Mouse (Mus musculus): Measurements from ENCODE around the gene Gpc5. TPM values are rescaled to one million over a fixed set of nuclear protein-coding genes. Genes with fewer than 3 reads are reported as not detected.

Gene Gpc5
- polyA plus RNA-seq, 1 experiment = not detected

DNA sequence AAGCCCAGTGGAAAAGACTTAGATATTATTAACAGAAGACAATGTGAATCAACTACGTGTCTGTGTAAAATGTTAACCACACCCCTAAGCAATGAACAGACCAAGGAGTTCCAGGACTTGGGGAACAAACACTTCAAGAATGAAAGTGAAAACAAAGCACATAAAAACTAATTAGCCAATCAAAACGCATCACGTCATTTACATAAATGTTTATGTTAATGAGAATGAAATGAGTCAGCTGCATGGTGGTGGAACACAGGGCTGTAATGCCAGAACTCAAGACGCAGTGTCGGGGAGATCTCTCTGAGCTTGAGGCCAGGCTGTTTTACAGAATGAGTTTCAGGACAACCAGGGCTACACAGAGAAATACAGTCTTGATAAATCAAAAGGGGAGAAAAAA, 136.1 kb downstream of the Gpc5 start:
- TF ChIP-seq TAL1 (IDR thresholded peaks at IDR 0.05; ENCODE audit: low read length) = no peak
- TF ChIP-seq GATA1 (IDR thresholded peaks at IDR 0.05; ENCODE audit: low read length) = no peak

GRCm38 (mm10) chr14:115236387-115236786, 144.4 kb downstream of the Gpc5 start:
- H3K36me3 ChIP-seq (ENCODE audit: control insufficient read depth) = no peaks in the 10 kb centered on the region
- TF ChIP-seq GATA1 (IDR thresholded peaks at IDR 0.05; ENCODE audit: low read length) (no peak), TAL1 (IDR thresholded peaks at IDR 0.05; ENCODE audit: low read length) (no peak)
- H3K9me3 ChIP-seq (ENCODE audit: control insufficient read depth, low read length) = no peaks in the 10 kb centered on the region
- H3K4me1 ChIP-seq (ENCODE audit: control insufficient read depth) = no peaks in the 10 kb centered on the region
- H3K4me3 ChIP-seq (replicated peaks) = no peak overlapping the region
- H3K27me3 ChIP-seq (ENCODE audit: control insufficient read depth) = no peaks in the 10 kb centered on the region

More for the DNA sequence above, 136.1 kb downstream of the Gpc5 start:
- no peaks in the 10 kb centered on the region for H3K27me3 ChIP-seq (ENCODE audit: control insufficient read depth)
- H3K36me3 ChIP-seq (ENCODE audit: control insufficient read depth) = no peaks in the 10 kb centered on the region
- H3K4me1 ChIP-seq (ENCODE audit: control insufficient read depth) = no peaks in the 10 kb centered on the region
- no peaks in the 10 kb centered on the region for H3K9me3 ChIP-seq (ENCODE audit: control insufficient read depth, low read length)
- no peak overlapping the region for H3K4me3 ChIP-seq (replicated peaks)

- Histone ChIP-seq H3K27me3 (ENCODE audit: control insufficient read depth) (no peaks in the 10 kb centered on the region), H3K9me3 (ENCODE audit: control insufficient read depth, low read length) (no peaks in the 10 kb centered on the region), H3K4me1 (ENCODE audit: control insufficient read depth) (no peaks in the 10 kb centered on the region), H3K36me3 (ENCODE audit: control insufficient read depth) (no peaks in the 10 kb centered on the region), H3K4me3 (replicated peaks) (no peak overlapping the region)
- TF ChIP-seq GATA1 (IDR thresholded peaks at IDR 0.05; ENCODE audit: low read length) = no peak
- no peak for TF ChIP-seq TAL1 (IDR thresholded peaks at IDR 0.05; ENCODE audit: low read length)
Measured at GRCm38 (mm10) chr14:115240621-115241373, 148.8 kb downstream of the Gpc5 start.

DNA sequence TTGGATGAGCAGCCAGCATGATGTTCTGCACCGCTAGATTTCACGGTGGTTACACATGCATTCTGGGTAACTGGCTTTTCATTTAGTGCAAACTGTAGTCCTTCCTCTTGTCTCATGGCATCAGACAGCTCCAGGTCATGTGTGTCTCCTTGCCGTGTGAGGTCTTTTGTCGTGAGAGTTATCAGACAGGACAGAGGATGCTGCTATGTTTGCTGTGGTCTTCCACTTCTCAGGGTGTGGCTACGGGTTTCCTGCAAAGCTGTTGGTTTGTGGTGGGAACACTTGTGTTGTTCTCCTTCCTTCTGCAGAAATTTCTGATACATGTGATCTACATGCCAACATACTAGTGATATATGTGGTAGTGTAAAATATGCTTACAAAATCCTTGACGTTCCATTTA, 158.5 kb downstream of the Gpc5 start:
- H3K27me3 ChIP-seq (ENCODE audit: control insufficient read depth) = no peaks in the 10 kb centered on the region
- H3K4me3 ChIP-seq (replicated peaks) = no peak overlapping the region
- TF ChIP-seq TAL1 (IDR thresholded peaks at IDR 0.05; ENCODE audit: low read length) (no peak), GATA1 (IDR thresholded peaks at IDR 0.05; ENCODE audit: low read length) (no peak)
- no peaks in the 10 kb centered on the region for H3K36me3 ChIP-seq (ENCODE audit: control insufficient read depth)
- H3K9me3 ChIP-seq (ENCODE audit: control insufficient read depth, low read length) = no peaks in the 10 kb centered on the region
- H3K4me1 ChIP-seq (ENCODE audit: control insufficient read depth) = no peaks in the 10 kb centered on the region

DNA sequence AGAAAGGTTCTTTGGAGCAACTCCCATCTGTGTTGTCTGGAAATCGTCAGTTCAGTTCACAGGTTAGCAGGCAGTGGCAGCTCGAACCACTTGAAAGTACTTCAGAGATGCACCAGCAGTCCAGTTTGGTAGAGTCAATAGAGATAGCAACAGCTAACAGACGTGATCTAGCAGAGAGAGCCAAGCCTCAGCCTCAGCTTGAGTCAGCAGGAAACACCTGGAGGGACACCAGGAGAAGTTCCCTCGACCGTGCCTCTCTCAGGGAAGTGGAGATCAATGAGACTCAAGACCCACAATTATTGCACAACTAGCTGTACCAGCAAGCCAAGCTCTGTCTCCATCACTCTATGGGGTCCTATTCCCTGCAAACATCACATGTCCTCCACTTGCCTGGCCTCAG, 159.8 kb downstream of the Gpc5 start:
- Histone ChIP-seq H3K27me3 (ENCODE audit: control insufficient read depth) (no peaks in the 10 kb centered on the region), H3K9me3 (ENCODE audit: control insufficient read depth, low read length) (no peaks in the 10 kb centered on the region), H3K36me3 (ENCODE audit: control insufficient read depth) (no peaks in the 10 kb centered on the region), H3K4me3 (replicated peaks) (no peak overlapping the region), H3K4me1 (ENCODE audit: control insufficient read depth) (no peaks in the 10 kb centered on the region)
- TF ChIP-seq TAL1 (IDR thresholded peaks at IDR 0.05; ENCODE audit: low read length) = no peak
- no peak for TF ChIP-seq GATA1 (IDR thresholded peaks at IDR 0.05; ENCODE audit: low read length)

DNA sequence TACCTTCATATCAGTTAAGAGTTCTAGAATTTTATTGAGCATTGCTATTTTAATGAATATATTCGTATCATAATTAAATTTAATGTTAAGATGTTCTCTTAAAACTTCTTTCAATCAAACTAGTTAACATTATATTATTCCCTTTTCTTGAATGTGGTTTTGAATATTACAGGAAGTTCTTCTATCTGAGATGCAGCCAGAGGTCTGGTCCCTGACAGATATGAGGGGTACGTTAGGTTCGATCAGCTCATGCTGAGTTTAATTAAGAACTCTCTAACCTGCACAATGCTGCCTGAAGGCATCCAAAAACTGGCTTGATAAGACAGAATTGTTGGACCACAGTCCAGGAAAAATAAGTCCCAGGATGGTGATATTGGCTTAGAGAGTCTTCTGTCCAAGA, 161.1 kb downstream of the Gpc5 start:
- H3K4me3 ChIP-seq (replicated peaks) = no peak overlapping the region

DNA sequence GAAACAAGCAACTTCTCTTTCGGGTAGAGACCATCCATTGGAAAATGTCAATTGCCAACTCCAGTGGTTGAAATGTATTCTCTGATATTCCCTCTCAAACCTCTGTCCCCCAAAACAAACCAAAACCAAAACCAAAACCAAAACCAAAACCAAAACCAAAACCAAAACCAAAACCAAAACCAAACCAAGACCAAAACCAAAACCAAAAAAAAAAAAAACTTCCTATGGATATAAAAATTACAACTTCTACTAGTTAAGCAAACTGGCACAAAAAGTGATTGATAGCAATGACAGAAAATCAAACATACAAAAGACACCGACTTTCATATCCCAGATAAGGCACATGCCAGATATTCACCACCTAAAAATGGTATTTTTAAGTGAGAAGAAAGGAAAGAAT, 161.7 kb downstream of the Gpc5 start:
- no peaks in the 10 kb centered on the region for H3K4me1 ChIP-seq (ENCODE audit: control insufficient read depth)
- H3K9me3 ChIP-seq (ENCODE audit: control insufficient read depth, low read length) = no peaks in the 10 kb centered on the region
- H3K27me3 ChIP-seq (ENCODE audit: control insufficient read depth) = no peaks in the 10 kb centered on the region
- no peaks in the 10 kb centered on the region for H3K36me3 ChIP-seq (ENCODE audit: control insufficient read depth)
- no peak for TF ChIP-seq GATA1 (IDR thresholded peaks at IDR 0.05; ENCODE audit: low read length)
- TF ChIP-seq TAL1 (IDR thresholded peaks at IDR 0.05; ENCODE audit: low read length) = no peak
- no peak overlapping the region for H3K4me3 ChIP-seq (replicated peaks)

More for the DNA sequence above, 161.1 kb downstream of the Gpc5 start:
- TF ChIP-seq GATA1 (IDR thresholded peaks at IDR 0.05; ENCODE audit: low read length) = no peak
- no peak for TF ChIP-seq TAL1 (IDR thresholded peaks at IDR 0.05; ENCODE audit: low read length)
- Histone ChIP-seq H3K4me1 (ENCODE audit: control insufficient read depth) (no peaks in the 10 kb centered on the region), H3K27me3 (ENCODE audit: control insufficient read depth) (no peaks in the 10 kb centered on the region), H3K9me3 (ENCODE audit: control insufficient read depth, low read length) (no peaks in the 10 kb centered on the region), H3K36me3 (ENCODE audit: control insufficient read depth) (no peaks in the 10 kb centered on the region)

GRCm38 (mm10) chr14:115269703-115270402, 177.8 kb downstream of the Gpc5 start:
- TF ChIP-seq GATA1 (IDR thresholded peaks at IDR 0.05; ENCODE audit: low read length) (no peak), TAL1 (IDR thresholded peaks at IDR 0.05; ENCODE audit: low read length) (no peak)
- Histone ChIP-seq H3K4me1 (ENCODE audit: control insufficient read depth) (no peaks in the 10 kb centered on the region), H3K9me3 (ENCODE audit: control insufficient read depth, low read length) (no peaks in the 10 kb centered on the region), H3K27me3 (ENCODE audit: control insufficient read depth) (no peaks in the 10 kb centered on the region), H3K36me3 (ENCODE audit: control insufficient read depth) (no peaks in the 10 kb centered on the region), H3K4me3 (replicated peaks) (no peak overlapping the region)

- Histone ChIP-seq H3K27me3 (ENCODE audit: control insufficient read depth) (no peaks in the 10 kb centered on the region), H3K4me3 (replicated peaks) (no peak overlapping the region), H3K36me3 (ENCODE audit: control insufficient read depth) (no peaks in the 10 kb centered on the region), H3K9me3 (ENCODE audit: control insufficient read depth, low read length) (no peaks in the 10 kb centered on the region), H3K4me1 (ENCODE audit: control insufficient read depth) (no peaks in the 10 kb centered on the region)
- TF ChIP-seq TAL1 (IDR thresholded peaks at IDR 0.05; ENCODE audit: low read length) (no peak), GATA1 (IDR thresholded peaks at IDR 0.05; ENCODE audit: low read length) (no peak)
Measured at GRCm38 (mm10) chr14:115270445-115270844, 178.4 kb downstream of the Gpc5 start.
